Mouse (Mus musculus): ENCODE results near the gene Gm9970.
A peak's percentile ranks its signal among the peaks of the same experiment; 100 is the strongest.

Gm9970 gene

DNA sequence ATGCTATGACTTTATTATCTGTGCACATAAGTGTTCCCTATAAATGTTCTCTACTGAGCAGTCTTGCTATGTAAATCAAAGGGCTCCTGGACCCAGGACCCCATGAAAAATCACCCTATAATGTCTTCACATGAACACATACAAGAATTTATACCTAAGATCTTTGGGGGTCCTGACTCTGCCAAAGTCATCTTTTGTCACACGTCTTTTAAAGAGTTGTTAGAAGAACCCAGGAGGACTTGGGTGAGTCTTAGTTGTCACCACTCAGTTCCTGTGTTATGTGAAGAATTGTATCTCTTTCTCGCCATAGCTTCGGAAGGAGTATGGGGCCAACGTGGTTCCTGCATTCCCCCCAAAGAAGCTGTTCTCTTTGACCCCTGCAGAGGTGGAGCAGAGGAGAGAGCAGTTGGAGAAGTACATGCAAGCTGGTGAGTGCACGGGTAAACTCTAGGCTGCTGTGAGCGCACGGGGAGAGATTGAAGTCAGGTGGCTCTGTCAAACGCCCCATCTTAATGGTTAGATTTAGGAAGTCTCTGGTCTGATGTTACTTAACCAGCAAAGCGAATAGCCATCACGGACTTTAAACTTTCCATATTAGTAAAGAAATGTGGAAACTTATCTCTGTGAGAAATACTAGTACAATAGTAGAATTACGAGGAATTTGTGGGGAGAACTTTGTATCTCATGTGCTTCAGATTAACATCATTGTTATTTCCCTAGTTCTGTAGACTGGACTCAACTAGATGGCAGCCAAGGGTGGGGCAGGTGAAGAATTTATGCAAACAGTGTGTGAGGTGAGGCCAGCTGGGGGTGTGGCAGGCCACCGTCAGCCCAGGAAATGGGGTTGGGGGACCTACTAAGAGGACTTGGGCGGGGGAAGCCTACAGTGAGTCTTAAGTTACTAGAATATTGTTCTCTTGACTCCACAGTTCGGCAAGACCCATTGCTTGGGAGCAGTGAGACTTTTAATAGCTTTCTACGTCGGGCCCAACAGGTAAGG is 46.2 kb downstream of the Gm9970 start:
- DNase-seq = no peak

DNA sequence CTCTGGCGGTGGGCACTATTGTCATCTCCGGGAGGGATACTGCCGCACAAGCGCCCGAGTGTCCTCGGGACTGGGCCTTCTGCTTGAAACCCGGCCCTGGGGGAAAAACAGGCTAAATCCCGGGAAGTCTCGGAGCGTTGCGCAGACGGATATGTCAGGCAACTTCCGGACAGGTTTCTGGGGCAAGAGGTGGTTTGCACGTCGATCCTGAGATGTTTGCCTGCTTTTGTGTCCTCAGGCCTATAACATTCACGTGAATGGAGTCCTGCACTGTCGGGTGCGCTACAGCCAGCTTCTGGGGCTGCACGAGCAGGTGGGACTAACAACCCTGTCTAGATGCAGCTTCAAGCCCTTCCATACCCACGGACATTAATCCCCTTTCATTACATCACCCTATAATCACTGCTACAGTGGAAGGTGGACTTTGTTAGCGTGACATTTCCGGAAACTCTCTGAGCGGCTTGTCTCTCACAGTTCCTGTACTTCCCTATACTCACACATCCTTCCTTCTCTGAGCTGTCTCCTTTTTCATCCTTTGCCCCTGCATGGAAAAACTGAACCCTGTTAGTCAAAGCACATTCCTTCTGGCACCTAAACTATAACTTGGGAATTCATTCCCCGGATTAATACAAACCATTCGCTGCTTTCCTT is 47.3 kb downstream of the Gm9970 start:
- DNase-seq = no peak

DNA sequence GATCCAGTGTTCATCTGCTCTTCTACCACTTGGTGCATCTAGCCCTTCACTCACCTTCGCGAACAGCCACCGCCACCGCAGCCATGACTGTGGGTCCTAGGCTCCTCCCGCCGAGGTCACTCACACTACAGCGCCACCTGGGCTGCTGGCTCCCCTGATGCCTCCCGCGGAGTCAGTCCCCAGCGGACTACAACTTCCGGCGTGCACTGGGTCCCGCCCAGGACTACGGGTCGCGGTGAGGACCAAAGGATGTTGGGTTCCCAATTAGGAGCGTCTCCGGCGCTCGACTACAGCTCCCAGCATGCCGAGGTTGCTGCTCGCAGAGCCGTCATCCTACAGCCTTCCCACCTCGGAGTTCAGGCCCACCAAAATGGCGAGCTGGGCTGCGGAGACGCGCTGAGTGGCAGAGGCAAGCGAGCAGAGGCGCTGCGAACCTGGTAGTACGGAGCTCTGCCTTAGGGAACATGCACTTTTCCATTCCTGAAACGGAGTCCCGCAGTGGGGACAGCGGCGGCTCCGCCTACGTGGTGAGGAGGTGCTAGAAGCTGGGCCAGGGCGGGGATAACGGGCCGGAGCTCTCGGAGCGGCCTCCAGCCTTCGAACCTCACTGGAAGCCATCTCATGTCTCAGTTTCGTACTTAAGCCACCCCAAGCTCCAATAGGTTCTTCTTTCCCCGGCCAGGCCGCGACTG is 47.9 kb downstream of the Gm9970 start, which contains the start of the genes Snx17 and Eif2b4:
Gene Snx17, plus strand, starts transcription at position 289 of the 692 bp plus-strand sequence.
Gene Eif2b4, minus strand, starts transcription at position 492 of the 692 bp plus-strand sequence.
- peak; percentile 99 for DNase-seq

DNA sequence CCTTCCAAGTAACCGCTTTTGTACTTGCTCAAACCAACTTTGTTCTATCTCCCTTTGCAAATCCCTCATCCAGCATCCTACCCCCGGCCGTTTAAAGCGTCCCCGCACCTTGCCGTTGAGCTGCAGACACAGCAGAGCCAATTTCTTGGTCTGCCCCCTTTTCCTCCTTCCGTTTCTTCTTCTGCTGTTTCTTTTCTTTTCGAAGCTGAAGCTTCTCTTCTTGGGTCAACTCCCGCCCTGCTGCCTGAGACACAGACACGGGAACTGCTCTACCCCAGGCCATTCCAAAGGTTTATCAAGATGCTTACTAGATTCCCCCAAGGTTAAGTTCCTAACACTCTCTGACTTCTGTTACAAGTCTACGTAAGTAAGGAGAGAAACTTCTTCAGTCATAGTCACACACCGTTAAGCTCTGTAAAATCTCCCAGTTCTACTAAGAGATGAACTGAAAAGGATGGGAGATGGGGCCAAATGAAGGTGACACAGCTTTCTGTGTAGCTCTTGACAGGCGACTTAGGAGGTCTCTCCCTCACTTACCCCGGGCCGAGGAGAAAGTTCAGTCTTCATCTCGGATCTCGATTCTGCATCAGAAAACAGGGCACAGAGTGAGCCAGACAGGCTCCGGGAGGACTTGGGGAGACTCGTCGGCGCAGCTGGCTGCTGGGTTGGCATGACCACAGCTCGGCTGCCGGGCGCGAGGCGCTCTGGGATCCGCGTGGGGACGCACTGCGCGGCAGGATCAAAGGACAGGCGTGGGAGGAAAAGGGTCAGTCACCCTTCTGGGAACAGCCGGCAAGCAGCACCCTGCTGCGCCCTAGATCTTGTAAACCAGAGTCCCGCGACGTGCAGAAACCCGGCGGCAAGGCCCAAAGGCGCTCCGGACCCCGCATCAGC is 48.7 kb downstream of the Gm9970 start:
- DNase-seq = peak; percentile 27

All from thymus, postnatal 14 days (tissue).